Mouse (Mus musculus): ENCODE measurements at regions not wholly inside any gene's neighbourhood (a gene's known extent, or its start where the extent isn't known, plus 50 kb on each side); places are given as distances from the start of the nearest gene placed in this dataset.

DNA sequence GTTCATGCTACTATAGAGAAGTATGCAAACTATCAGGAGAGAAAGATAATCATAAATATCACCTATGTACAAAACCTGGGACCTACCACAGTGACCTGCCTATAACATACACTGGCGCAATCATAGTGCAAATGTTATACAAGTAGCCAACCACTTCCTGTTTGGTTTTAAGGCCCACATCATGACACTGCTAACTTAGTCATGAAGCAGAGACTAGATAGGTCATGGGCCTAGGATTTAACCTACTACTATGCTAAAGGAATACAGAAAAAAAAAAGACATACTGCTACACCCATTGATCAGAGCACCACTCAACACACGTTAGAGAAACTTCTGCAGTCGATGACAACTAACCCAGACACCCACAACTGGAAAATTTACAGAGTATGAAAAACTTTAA lies 498.6 kb upstream of the Acvr2a start:
- TF ChIP-seq CTCF (IDR thresholded peaks at IDR 0.05; ENCODE audit: borderline replicate concordance, insufficient read depth, low read length), result no peak
- TF ChIP-seq POLR2A (IDR thresholded peaks at IDR 0.05; ENCODE audit: low read depth, low read length), result no peak
- H3K4me3 ChIP-seq (ENCODE audit: insufficient read depth, low read length), result no peak overlapping the region
- no peak overlapping the region for H3K27ac ChIP-seq (ENCODE audit: insufficient read depth, low read length)
- H3K4me1 ChIP-seq (ENCODE audit: control insufficient read depth, insufficient read depth, low read length), result no peaks in the 10 kb centered on the region

DNA sequence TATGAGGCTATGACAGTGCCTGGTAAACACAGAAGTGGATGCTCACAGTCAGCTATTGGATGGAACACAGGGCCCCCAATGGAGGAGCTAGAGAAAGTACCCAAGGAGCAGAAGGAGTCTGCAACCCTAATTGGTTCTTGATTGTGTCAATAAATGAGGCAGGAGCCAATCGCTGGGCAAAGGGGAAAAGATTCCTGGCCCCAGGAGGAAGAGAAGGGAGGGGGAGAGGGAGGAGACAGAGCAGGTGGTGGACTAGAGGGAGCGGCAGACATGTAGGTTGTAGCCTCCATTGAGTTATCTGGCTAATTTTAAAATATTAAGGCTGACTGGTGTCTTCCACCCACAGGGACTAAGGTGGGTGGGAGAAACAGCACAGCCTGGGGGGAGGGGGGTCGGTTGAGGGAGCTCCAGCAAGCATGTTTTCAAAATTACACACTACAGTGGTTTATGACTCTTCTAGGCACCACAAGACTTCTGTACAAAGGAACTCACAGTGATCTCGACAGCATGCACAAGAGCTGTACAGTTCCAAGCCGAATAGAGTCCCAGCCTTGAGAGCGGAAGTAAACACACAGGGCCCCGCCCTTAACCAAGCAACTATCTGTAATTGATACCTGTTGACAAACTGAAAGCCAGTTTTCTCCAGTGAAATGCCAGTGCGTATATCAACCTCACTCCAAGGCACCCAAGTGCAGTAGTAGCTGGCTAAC lies 497.6 kb upstream of the Acvr2a start:
- no peaks in the 10 kb centered on the region for H3K4me1 ChIP-seq (ENCODE audit: control insufficient read depth, insufficient read depth, low read length)
- TF ChIP-seq POLR2A (IDR thresholded peaks at IDR 0.05; ENCODE audit: low read depth, low read length) (no peak), CTCF (IDR thresholded peaks at IDR 0.05; ENCODE audit: borderline replicate concordance, insufficient read depth, low read length) (no peak)
- no peak overlapping the region for H3K27ac ChIP-seq (ENCODE audit: insufficient read depth, low read length)
- H3K4me3 ChIP-seq (ENCODE audit: insufficient read depth, low read length), result no peak overlapping the region

DNA sequence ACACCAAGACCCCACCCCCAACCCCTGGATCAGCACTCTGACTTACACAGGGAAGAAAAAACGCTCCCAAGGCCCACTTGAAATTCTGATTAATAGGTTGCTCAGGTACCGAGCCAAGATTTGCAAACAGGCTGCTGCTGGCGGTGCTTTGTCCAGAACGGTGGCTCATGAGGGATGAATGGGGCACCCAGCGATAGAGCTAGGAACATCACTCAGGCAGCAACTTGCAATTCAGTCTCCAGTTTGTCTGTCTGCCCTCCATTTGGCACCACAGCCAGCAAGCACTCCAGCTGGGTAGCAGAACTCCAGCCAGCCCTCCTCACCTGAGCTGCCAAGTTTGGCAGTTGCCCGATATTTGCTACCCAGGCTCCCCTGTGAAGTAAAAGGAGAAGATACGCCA lies 496.1 kb upstream of the Acvr2a start:
- Histone ChIP-seq H3K4me3 (ENCODE audit: insufficient read depth, low read length) (no peak overlapping the region), H3K27ac (ENCODE audit: insufficient read depth, low read length) (no peak overlapping the region), H3K4me1 (ENCODE audit: control insufficient read depth, insufficient read depth, low read length) (no peaks in the 10 kb centered on the region)
- TF ChIP-seq CTCF (IDR thresholded peaks at IDR 0.05; ENCODE audit: borderline replicate concordance, insufficient read depth, low read length) (no peak), POLR2A (IDR thresholded peaks at IDR 0.05; ENCODE audit: low read depth, low read length) (no peak)

DNA sequence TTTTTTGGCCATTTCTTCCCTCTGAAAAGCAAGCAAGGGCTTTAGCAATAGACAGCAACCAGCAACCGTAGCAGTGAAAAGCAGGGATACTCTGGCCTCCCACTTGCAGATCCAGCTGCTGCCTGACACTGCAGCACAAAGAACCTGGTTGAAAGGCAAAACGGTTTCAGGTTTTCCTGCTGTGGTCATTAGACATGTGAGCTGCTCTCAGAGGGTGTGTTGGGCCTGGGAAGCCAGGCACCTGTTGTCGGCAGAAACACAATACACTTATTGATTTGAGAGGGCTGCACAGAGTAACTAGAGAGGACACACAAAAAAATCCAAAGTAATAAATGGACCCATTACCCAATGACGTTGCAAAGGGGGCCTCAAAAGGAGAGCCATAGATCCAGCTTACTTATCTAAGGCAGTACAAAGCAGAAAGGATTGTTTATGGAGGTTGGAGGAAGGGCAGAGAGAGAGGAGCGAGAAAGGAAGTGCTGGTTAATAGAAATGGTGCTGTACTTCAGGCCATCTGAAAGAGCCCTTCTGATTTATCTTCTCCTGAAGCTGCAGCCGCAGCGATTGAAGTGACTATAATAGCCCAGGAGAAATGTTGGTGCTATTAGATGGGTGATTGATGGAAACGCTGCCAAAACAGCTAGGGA lies 495.4 kb upstream of the Acvr2a start:
- no peaks in the 10 kb centered on the region for H3K4me1 ChIP-seq (ENCODE audit: control insufficient read depth, insufficient read depth, low read length)
- no peak overlapping the region for H3K4me3 ChIP-seq (ENCODE audit: insufficient read depth, low read length)
- TF ChIP-seq POLR2A (IDR thresholded peaks at IDR 0.05; ENCODE audit: low read depth, low read length) (no peak), CTCF (IDR thresholded peaks at IDR 0.05; ENCODE audit: borderline replicate concordance, insufficient read depth, low read length) (no peak)
- no peak overlapping the region for H3K27ac ChIP-seq (ENCODE audit: insufficient read depth, low read length)

DNA sequence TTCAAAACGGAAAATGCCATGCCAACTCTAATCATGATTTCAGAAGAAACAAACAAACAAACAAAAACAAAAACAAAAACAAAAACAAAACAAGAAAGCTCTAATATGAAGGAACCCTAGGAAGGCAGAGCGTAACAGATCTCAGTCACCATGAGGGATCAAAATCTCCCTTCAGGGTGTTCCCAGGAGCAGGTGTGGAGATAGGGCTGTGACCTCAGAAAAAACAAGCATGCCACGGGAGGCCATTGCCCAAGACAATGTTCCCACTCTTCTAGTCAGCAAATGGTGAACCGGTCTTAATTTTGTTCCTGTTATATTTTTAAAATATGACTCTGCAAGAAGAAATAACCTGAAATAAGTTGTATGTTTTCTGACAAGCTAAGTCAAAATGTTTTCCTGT lies 492.4 kb upstream of the Acvr2a start:
- TF ChIP-seq POLR2A (IDR thresholded peaks at IDR 0.05; ENCODE audit: low read depth, low read length) (no peak), CTCF (IDR thresholded peaks at IDR 0.05; ENCODE audit: borderline replicate concordance, insufficient read depth, low read length) (no peak)
- Histone ChIP-seq H3K4me1 (ENCODE audit: control insufficient read depth, insufficient read depth, low read length) (no peaks in the 10 kb centered on the region), H3K27ac (ENCODE audit: insufficient read depth, low read length) (no peak overlapping the region), H3K4me3 (ENCODE audit: insufficient read depth, low read length) (no peak overlapping the region)

DNA sequence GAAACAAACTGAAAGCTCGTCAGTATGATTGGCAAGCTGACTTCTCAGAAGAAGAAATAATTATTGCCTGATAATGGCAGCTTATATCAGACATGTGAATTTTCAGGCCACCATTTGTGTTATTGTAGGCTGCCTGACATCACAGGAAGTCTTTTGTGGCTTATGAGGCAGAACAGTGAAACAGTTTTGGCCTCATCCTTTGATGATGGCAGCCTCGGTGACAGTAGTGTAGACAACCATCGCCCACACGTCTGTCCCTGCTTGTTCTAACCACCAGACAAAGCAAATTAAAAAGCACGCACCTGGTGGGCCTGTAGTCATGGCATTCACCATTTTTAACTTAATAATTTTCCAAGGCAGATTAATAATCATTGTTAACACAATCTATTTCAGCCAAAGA lies 491.6 kb upstream of the Acvr2a start:
- H3K27ac ChIP-seq (ENCODE audit: insufficient read depth, low read length), result no peak overlapping the region
- TF ChIP-seq CTCF (IDR thresholded peaks at IDR 0.05; ENCODE audit: borderline replicate concordance, insufficient read depth, low read length) (no peak), POLR2A (IDR thresholded peaks at IDR 0.05; ENCODE audit: low read depth, low read length) (no peak)
- no peak overlapping the region for H3K4me3 ChIP-seq (ENCODE audit: insufficient read depth, low read length)
- no peaks in the 10 kb centered on the region for H3K4me1 ChIP-seq (ENCODE audit: control insufficient read depth, insufficient read depth, low read length)

DNA sequence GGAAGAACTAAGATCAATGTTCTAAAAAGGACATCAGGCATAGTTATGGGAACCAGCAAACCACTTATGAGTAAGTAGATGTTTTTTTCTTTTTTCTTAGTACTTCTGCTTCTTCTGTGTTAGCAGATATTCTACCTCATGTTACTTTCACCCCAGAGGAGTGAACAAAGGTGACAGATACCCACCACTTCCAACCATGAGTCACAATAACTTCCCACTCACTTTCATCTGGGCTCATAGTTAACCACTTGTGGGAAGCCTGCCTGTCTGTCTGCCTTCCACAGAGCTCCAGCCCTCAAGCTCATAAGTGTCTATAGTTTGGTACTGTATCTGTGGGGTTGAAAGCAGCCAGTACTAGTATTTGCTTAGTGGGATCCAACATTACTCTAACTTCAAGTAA lies 485.7 kb upstream of the Acvr2a start:
- Histone ChIP-seq H3K4me3 (ENCODE audit: insufficient read depth, low read length) (no peak overlapping the region), H3K4me1 (ENCODE audit: control insufficient read depth, insufficient read depth, low read length) (no peaks in the 10 kb centered on the region), H3K27ac (ENCODE audit: insufficient read depth, low read length) (no peak overlapping the region)
- TF ChIP-seq POLR2A (IDR thresholded peaks at IDR 0.05; ENCODE audit: low read depth, low read length) (no peak), CTCF (IDR thresholded peaks at IDR 0.05; ENCODE audit: borderline replicate concordance, insufficient read depth, low read length) (no peak)

DNA sequence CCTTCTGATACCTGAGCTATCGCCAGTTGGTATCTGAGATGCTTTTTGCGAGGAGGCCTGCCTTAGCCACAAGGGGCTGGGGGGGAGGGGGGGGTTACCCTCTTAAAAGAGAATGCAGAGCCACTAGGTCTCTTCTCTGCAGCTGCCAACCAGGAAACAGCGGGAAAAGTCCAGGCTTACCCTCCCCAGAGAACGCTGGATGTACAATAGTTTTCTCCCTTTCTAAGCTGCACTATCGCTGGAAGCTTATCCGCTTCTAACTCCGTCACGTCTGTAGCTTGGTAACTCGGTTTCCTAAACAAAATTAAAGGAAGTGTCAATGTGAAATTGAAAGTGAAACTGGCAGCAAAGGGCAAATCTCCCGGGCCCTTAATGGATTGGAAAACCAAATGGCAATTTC lies 481.1 kb upstream of the Acvr2a start:
- TF ChIP-seq POLR2A (IDR thresholded peaks at IDR 0.05; ENCODE audit: low read depth, low read length) (no peak), CTCF (IDR thresholded peaks at IDR 0.05; ENCODE audit: borderline replicate concordance, insufficient read depth, low read length) (no peak)
- H3K27ac ChIP-seq (ENCODE audit: insufficient read depth, low read length), result no peak overlapping the region
- no peak overlapping the region for H3K4me3 ChIP-seq (ENCODE audit: insufficient read depth, low read length)
- no peaks in the 10 kb centered on the region for H3K4me1 ChIP-seq (ENCODE audit: control insufficient read depth, insufficient read depth, low read length)

DNA sequence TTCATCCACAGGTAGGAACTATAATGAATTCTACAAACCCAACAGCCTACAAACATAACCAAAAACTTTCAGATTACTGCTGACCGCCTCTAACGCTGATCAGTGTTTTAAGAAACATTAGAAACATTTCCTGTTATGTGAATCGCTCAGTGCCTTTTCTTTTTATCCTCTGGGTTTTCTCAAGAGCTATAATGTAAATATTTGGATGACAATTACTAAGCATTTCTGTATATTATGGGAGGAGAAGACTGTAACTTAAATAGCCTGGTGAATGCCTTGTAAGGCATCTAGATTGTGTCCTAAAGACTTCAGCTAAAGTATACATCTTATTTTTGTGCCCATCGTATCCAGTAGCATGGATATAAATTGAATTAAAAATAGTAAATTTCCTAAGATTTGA lies 465.9 kb upstream of the Acvr2a start:
- Histone ChIP-seq H3K4me1 (ENCODE audit: control insufficient read depth, insufficient read depth, low read length) (no peaks in the 10 kb centered on the region), H3K4me3 (ENCODE audit: insufficient read depth, low read length) (no peak overlapping the region), H3K27ac (ENCODE audit: insufficient read depth, low read length) (no peak overlapping the region)
- TF ChIP-seq CTCF (IDR thresholded peaks at IDR 0.05; ENCODE audit: borderline replicate concordance, insufficient read depth, low read length) (no peak), POLR2A (IDR thresholded peaks at IDR 0.05; ENCODE audit: low read depth, low read length) (no peak)

DNA sequence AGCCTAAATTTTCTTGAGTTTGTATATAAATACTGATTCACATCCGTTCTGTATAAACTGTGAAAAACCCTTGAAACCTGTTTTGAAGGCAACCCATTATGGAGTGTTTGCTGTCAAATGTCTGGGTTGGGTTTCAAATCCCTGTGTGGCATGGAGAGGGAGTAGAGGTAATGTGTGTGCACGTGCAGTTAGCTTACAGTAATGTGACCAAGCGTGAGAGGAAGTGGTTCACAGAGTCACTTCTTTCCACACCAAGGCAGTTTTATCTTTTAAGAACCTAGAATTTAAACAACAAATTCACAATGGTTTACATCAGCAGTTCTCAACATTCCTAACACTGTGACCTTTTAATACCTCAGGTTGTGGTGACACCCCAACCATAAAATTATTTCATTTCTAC lies 464.1 kb upstream of the Acvr2a start:
- Histone ChIP-seq H3K4me1 (ENCODE audit: control insufficient read depth, insufficient read depth, low read length) (no peaks in the 10 kb centered on the region), H3K27ac (ENCODE audit: insufficient read depth, low read length) (no peak overlapping the region), H3K4me3 (ENCODE audit: insufficient read depth, low read length) (no peak overlapping the region)
- TF ChIP-seq CTCF (IDR thresholded peaks at IDR 0.05; ENCODE audit: borderline replicate concordance, insufficient read depth, low read length) (no peak), POLR2A (IDR thresholded peaks at IDR 0.05; ENCODE audit: low read depth, low read length) (no peak)

All from embryonic fibroblast, embryonic 13.5 days (primary cell).